9 mouse cellular contexts compared by ENCODE assay signal in genomic region chr8:61316813-61317534, GRCm38 (mm10).
DNase-seq lines count a peak whose midpoint lies in the region; ATAC-seq and TF ChIP-seq lines count a peak whose summit lies in the region.
"Had no signal": no experiment of that assay in that cellular context is flagged by ENCODE, and none has a peak within 500 bp of the region (broad histone marks: within the 10 kb centered on the region; RNA-seq: fewer than 3 reads in every experiment).

No protein-coding gene starts in this region.

- H3K27ac ChIP-seq in small intestine, adult 2 months (ENCODE audit: insufficient read depth, low read depth, low read length), result peak overlapping the region; percentile 50
- H3K27ac ChIP-seq: liver, embryonic 15.5 days had no signal

- TF ChIP-seq CTCF in lung, adult 2 months (IDR thresholded peaks at IDR 0.05; ENCODE audit: insufficient read depth, low read length), result no peak
- TF ChIP-seq CTCF in small intestine, adult 2 months (IDR thresholded peaks at IDR 0.05; ENCODE audit: extremely low read depth, insufficient read length, insufficient replicate concordance, low read depth, low read length), result no peak

- peak; percentile 29; the same call in 1 of the 2 replicates for TF ChIP-seq POLR2A in lung, adult 2 months (IDR thresholded peaks at IDR 0.05; ENCODE audit: borderline replicate concordance, extremely low read depth, low read depth, low read length)
- no peak for TF ChIP-seq POLR2A in small intestine, adult 2 months (IDR thresholded peaks at IDR 0.05; ENCODE audit: low read depth, low read length)

- H3K36me3 ChIP-seq in small intestine, adult 2 months (ENCODE audit: control insufficient read depth, insufficient read depth, low read length), result no peaks in the 10 kb centered on the region
- H3K36me3 ChIP-seq: liver, embryonic 15.5 days had no signal

- 55% methylated on average over 10 of the region's 10 CpGs for WGBS in lung, adult 2 months
- WGBS in small intestine, adult 2 months, result 56% methylated on average over 10 of the region's 10 CpGs

- DNase-seq in lung, adult 2 months, result no peak
- no peak for DNase-seq in lung, postnatal 14 days
- DNase-seq in heart, adult 9 months (ENCODE audit: low spot score in 2 of 2), result peak; percentile 36 to 56
- DNase-seq in kidney, postnatal 4 days, result peak; percentile 53 to 67
- no peak for DNase-seq in gastrocnemius, adult 18-20 months (ENCODE audit: low spot score)

- no peak overlapping the region for H3K4me3 ChIP-seq in lung, adult 2 months (replicated peaks; ENCODE audit: extremely low read depth, low read depth, low read length)
- no peak overlapping the region for H3K4me3 ChIP-seq in small intestine, adult 2 months (ENCODE audit: low read depth, low read length)
- H3K4me3 ChIP-seq: liver, embryonic 15.5 days had no signal

- H3K4me1 ChIP-seq in lung, adult 2 months (ENCODE audit: control insufficient read depth, insufficient read depth, low read length), result peaks cover 12% of the 10 kb centered on the region
- peaks cover 11% of the 10 kb centered on the region; the same call in 1 of the 2 replicates for H3K4me1 ChIP-seq in small intestine, adult 2 months (ENCODE audit: control insufficient read depth, insufficient read depth, insufficient read length, low read length)
- H3K4me1 ChIP-seq: liver, embryonic 15.5 days had no signal

- no peaks in the 10 kb centered on the region for H3K27me3 ChIP-seq in small intestine, adult 2 months (ENCODE audit: control insufficient read depth, insufficient read depth, low read length)
- H3K27me3 ChIP-seq: liver, embryonic 15.5 days had no signal

- ATAC-seq in activated CD4-positive, CD25-positive, alpha-beta regulatory T cell, adult 4 months, result no peak
- ATAC-seq in monocyte, adult 5-6 weeks (replicated peaks; ENCODE audit: insufficient number of reproducible peaks, low FRiP score, low TSS enrichment, poor library complexity, severe bottlenecking), result no peak

Comparison
In these comparisons a context has a peak if more than half of its experiments do, and no peak if none do; other contexts are left out.
1. DNase-seq: peak in heart, adult 9 months (2 of 2) and kidney, postnatal 4 days (2 of 2); none in lung, adult 2 months (single experiment), lung, postnatal 14 days (single experiment) and gastrocnemius, adult 18-20 months (single experiment).